Mouse (Mus musculus) ES-Bruce4 (cell line): ENCODE measurements around the gene Gtf2f2.

Source experiments
- CTCF ChIP-seq: IDR thresholded peaks from one replicate; pipeline ENCODE4 v1.8.1; 2011; ENCODE audit warnings: low read depth, low read length
- EP300 ChIP-seq: IDR thresholded peaks from 2 replicates; pipeline ENCODE4 v1.6.1; 2011; ENCODE audit warnings: low read depth, low read length; ENCODE audit not compliant: insufficient read depth
- POLR2A ChIP-seq: IDR thresholded peaks from one replicate; pipeline ENCODE4 v1.8.1; 2011; ENCODE audit warnings: low read length; ENCODE audit not compliant: insufficient read depth

DNA sequence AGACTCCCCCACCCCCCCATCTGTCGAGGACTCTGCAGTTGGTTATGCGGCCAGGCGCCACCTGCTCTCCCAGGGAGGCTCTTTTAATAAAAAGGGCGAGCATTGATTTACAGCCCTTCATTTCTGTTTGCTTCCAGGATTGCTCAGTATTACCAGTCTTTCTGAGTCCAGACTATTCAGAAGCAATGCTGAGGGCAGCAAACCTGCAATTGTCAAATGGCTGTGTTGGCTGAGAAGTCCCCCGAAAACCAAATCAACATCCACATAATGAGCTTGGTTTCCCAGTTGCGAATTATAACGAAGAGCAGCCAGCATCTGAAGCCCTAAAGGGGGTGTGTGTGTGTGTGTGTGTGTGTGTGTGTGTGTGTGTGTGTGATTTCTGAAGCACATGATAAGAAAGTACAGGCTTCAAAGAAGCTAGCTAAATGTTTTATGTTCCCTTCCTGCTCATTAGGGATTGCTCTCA lies 22.0 kb upstream of the Gtf2f2 start:
- TF ChIP-seq POLR2A, result no peak
- TF ChIP-seq CTCF, result no peak
- no peak for TF ChIP-seq EP300
